Mouse (Mus musculus): ENCODE results near the gene Cacna2d2. TPM values are rescaled to one million over a fixed set of nuclear protein-coding genes. Genes with fewer than 3 reads are reported as not detected.

The Cacna2d2 gene
- total RNA-seq, 1 experiment from 2014 or later, result 5.6 TPM

GRCm38 (mm10) chr9:107502131-107502846 is 102.9 kb downstream of the Cacna2d2 start:
- DNase-seq, result no peak

DNA sequence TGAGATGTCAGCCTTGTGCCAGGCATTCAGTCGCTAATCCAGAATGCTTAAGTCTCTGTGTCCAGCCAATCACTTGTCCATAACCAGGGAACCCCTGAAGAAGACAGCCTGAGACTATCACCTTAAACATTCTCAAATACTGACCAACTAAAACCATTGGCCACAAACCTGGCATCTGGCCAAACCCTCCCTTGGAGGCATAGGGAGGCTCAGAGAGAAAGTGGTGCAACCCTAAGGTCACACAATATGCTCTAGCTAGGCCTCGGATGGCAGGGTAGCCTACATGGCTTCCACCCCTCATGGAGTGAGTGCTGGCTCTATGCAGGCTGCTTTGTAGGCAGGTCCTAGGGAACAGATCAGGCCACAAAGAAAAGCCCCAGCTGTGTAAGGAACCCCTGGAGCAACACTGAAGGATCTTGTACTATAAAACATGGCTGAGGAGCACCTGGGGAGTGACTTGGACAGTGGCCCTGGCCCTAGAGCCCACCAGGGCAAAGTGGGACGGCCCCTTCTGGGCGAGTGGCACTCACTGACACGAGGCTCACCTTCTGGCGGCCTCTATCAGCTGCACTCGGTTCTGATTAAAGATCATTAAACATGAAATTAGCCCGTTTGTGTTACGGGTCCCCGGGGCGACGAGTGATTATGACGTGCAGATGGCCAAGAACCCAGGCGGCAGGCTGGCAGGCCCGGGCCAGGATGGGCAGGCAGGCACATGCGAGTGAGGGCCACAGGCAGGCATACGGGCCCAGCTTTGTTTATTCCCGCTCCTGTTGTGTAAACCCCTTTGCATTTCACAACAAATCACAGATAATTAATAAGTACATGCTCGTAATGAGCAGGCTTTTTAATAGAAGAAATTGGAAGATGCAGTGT is 105.5 kb downstream of the Cacna2d2 start:
- peak; percentile 15 for DNase-seq

DNA sequence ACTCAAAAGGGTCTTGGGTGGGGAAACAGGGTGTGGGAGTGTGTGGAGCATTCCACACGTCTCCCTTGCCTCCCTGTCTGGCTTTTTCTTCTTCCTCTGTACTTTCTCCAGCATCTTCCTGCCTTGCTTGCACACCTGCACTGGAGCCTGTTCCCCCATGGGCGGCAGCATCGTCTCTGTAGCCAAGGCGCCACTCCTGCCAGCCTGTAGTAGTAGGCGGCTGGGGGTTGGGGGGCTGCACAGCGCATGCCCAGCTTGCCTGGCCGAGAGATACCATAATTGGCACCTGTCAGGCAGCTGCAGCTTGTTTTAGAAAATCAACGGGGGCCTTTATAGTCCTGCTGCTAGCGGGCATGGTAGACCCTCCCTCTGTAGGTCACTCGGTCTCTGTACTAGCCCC is 108.9 kb downstream of the Cacna2d2 start:
- DNase-seq, result no peak

DNA sequence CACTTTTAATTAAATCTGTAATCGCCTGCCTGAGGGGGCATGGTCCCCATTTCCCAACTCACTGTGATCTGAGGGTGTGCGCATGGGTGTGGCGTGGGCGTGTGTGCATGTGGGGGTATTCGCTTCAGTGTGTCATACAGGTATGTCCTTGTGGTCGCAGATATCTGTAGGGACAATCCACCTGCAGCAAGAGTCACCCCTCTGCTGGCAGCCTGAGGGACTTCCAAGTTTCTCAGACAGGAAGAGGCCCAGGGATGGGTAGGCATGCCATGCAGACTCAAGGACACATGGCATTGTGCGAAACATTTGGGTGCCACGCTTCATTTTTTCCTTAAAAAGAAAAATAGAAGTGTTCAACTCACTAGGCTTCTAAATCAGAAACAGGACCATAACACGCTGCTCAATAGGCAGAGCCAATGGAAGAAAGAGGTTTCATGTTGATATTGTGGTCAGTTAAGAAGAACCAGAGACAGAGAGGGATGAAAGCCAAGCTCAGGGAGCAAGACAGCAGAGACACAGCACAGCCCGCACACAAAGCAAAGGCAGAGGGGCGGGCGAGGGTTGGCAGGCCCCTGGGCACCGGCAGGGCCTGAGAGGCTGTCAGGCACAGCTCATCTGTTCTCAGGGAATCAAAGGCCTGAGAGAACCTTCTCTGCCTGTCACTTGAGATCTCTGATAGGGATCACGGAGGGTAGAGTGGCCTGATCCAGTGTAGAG is 111.1 kb downstream of the Cacna2d2 start:
- no peak for DNase-seq

- DNase-seq, result no peak
These were observed 112.0 kb downstream of the Cacna2d2 start for GRCm38 (mm10) chr9:107511436-107511835.

DNA sequence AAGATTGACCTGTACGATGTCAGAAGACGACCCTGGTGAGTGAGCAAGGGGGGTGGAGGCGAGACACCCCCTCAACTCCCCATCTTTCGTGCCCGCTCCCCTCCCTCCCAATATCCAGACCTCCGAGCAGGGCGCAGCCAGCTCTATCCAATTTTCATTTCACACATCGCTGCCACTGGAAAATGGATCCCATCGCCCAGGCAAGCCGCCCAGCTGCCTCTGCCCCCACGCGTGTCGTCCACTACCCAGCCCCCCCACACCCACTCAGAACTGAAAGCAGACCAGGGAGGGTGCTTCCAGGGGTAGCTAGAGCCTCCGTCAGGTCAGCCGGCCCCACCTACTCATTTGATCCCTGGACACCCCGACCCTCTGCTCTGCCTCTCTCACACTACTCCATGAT is 112.9 kb downstream of the Cacna2d2 start:
- DNase-seq, result no peak

DNA sequence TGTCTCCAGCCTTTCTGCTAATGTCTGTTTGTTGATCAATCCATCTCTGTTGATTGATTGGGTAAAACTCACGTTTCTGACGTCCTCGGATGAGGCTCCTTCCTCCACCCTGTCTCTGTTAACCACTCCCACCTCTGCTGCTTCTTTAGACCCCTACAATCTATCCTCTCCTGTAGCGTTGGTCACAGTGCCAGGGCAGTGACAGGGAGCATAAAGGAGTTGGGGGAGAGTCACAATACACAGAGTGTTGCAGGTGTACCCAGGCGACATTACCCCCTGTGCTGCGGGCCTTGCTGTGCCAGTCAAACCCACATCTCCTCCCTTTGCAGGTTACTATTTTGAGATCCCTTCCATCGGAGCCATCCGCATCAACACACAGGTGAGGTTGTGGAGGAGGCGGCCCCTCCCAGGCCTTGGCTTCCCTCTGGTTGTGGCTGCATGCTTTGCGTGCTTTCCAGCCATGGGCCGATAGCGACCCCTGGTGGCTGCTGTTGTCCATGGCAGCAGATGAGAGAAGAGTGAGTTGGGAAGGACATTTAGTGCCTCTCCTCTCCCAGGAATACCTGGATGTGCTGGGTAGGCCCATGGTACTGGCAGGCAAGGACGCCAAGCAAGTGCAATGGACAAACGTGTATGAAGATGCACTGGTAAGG is 115.0 kb downstream of the Cacna2d2 start:
- peak; percentile 88 for DNase-seq

GRCm38 (mm10) chr9:107520331-107520730 is 120.9 kb downstream of the Cacna2d2 start:
- DNase-seq, result no peak

DNA sequence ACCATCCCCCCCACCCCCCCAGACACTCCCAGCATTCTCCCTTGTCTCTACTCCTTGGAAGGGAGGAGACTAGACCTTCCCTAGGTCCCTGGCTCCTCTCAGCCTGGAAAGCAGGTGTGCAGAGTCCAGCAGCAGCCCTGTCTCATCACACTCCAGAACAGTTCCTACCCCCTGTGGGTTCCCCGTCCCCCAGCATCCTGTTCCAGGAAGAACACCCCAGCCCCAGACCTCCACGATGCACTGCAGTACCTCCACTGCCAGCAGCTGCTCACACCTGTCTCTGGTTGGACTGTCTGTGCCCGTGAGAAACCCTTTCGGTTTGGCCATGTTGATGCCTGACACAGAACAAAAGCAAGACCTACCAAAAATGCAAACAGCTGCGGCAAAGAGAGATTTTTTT is 121.8 kb downstream of the Cacna2d2 start:
- no peak for DNase-seq

- DNase-seq, result peak; percentile 42
These were observed 122.4 kb downstream of the Cacna2d2 start for GRCm38 (mm10) chr9:107521711-107522399.

- DNase-seq, result no peak
These were observed 122.9 kb downstream of the Cacna2d2 start for GRCm38 (mm10) chr9:107522400-107522711.

DNA sequence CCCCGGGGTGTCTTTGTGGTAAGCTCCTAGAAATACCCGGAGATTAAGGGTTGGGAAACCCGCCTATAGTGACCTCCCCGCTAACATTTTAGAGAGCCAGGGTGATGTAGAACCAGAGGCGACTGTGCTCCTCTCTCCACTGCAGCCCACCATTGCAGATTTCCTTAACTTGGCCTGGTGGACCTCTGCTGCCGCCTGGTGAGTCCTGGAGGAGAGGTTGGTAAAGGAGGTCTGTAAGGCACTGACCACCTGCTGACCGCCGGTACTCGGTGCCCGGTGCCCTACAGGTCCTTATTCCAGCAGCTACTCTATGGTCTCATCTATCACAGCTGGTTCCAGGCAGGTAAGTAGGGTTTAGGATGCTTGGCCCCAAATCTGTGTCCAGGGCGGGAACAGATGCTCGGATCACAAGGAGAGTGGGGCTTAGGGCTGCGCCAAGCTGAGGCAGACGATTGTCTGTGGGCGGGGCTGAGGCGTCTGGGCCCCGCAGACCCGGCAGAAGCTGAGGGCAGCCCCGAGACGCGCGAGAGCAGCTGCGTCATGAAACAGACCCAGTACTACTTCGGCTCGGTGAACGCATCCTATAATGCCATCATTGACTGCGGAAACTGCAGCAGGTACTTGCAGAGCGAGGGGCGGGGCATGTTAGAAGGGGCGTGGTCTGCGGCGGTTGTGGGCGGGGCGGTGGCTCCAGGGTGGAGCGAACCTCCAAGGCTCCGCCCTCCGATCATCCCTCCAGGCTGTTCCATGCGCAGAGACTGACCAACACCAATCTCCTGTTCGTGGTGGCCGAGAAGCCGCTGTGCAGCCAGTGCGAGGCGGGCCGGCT is 127.0 kb downstream of the Cacna2d2 start:
- DNase-seq, result peak; percentile 80

DNA sequence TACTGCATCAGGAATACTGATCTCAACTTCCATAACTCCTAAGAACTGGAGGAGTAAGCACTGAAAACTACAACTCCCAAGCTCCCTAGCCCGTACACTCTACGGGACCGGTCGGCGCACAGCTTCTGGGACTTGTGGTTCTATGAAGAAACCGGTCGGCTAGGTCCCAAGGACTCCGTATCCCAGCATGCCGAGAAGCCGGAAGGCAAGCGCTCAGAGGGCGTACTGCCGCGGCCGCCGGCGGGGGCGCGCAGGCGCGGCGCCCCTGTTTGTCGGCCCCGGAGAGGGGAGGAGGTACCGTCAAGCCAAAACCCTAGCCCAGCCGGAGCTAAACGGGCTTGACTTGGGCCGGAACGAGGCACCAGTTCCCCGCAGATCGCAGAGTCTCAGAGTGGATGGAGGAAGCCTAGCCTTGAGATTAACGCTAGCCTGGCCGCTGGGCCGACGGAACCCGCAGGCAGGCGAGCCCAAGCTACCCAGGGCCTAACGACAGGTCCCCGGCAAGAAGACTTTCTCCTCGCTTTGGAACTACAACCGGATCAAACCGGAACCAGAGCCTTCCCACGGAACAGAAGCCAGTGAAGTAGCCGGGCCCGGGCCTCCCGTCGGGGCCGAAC is 134.5 kb downstream of the Cacna2d2 start, which contains the start of gene Tmem115:
Tmem115 (plus strand) TSS at position 155 of the 617 bp plus-strand sequence.
- peak; percentile 87 for DNase-seq

DNA sequence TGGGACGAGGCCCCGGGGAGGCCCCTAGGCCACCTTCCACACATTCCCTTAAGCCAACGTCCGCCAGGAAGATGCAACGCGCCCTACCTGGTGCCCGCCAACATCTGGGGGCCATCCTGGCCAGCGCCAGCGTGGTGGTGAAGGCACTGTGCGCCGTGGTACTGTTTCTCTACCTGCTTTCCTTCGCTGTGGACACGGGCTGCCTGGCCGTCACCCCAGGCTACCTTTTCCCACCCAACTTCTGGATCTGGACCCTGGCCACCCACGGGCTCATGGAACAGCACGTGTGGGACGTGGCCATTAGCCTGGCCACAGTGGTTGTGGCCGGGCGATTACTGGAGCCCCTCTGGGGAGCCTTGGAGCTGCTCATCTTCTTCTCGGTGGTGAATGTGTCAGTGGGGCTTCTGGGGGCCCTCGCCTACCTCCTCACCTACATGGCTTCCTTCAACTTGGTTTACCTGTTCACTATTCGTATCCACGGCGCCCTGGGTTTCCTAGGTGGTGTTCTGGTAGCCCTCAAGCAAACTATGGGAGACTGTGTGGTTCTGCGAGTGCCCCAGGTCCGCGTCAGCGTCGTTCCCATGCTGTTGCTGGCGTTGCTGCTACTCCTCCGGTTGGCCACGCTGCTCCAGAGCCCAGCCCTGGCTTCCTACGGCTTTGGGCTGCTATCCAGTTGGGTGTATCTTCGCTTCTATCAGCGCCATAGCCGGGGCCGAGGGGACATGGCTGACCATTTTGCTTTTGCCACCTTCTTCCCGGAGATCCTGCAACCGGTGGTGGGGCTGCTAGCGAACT is 135.2 kb downstream of the Cacna2d2 start:
- DNase-seq, result peak; percentile 41

DNA sequence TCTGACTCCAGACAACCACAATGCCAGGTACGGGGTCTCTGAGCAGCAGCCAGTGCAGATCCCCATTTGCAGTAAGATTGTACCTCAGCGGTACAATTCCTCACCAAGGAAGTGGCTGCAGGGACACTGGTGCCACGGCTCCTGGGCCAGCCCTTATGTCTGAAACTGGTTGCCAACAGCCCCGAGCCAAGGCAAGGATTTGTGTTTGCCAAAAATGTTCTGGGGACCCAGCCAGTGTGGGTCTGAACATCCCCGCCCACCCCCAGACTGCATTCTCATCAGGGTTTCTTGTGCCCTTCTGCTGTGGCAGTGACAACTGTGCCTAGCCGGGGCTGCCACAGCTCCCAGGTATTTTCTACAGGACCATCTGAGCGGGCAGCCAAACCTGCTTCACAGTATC is 138.8 kb downstream of the Cacna2d2 start:
- no peak for DNase-seq

DNA sequence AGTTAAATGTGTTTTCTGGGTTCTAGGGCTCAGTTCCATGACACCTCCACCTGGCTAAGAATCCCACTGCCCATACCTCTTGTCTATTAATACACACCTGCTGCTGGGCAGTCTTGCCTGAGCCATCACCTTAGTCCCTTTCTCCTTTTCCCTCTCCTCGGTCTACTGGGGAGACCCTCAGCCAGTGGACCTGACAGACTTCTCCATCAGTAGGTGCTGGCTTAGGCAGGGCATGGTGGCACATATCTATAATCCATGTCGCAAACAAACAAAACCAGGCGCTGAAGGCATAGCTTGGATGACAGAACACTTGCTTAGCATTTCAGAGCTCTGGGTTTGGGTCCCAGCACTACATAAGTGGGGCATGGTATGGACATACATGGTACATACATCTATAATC is 139.3 kb downstream of the Cacna2d2 start:
- no peak for DNase-seq

- no peak for DNase-seq
These were observed 140.5 kb downstream of the Cacna2d2 start for GRCm38 (mm10) chr9:107539940-107540339.

- DNase-seq, result no peak
These were observed 141.0 kb downstream of the Cacna2d2 start for GRCm38 (mm10) chr9:107540420-107540819.

DNA sequence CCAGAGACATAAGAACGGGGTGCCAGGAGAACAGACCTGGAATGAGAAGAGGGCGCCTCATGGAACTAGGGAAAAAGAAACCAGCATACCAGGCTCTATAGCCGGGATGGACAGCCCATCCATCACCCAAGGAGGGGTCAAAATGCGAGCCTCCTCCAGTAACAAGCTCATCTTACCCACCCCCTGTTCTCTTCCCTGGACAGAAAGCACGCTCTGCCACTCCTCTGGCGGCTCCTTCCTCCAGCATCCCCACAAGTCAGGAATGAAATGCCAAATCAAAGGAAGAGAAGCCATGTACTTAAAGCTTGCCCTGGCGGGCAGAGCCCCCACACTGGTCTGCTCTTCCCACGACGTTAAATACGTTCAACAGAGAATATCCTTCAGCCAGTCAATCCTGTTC is 141.6 kb downstream of the Cacna2d2 start:
- no peak for DNase-seq

Measured in adrenal gland, postnatal 25 days (tissue).